In the genomic region with DNA sequence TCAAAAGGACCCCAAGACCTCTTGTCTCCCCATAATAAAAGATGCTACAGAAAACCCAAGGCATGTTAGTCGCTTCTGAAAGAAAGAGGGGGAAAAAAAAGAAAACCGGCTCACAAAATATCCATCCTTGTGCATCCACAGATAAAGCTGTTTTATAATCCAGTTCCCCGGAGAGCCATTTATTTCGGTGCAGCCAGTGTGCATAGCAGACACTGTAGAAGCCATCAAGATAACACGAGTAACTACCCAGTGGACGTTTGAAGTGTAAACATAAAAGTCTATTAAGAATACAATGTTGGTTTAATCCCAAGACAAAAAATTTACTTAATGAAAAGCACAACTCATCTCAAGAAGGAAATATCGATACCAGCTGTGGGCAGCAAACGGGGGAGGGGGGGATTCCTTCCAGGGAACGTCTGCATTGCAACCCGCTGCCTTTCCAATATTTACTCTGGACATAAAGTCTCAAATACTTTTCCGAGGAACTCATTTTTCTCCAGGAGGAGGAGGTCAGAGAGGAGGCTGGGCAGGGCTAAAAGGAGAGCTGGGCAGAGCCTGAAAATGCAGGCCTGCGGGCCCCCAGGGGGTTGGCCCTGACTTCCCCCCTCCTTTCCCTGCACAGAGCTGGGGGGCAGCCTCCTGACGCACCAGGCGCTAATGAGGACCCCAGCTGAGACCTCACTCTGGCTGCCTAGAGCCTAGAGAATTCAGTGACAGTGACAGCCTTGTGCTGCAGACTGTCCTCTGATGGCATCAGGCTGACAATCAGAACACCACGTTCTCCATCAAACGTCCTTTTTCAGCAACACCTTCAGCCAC, we compare ENCODE assay signal across 11 mouse cellular contexts. TPM values are rescaled to one million over a fixed set of nuclear protein-coding genes. Genes with fewer than 3 reads are reported as not detected.
A peak's percentile ranks its signal among the peaks of the same experiment; 100 is the strongest.
DNase-seq lines count a peak whose midpoint lies in the region; ATAC-seq lines count a peak whose summit lies in the region.
"Had no signal": no experiment of that assay in that cellular context is flagged by ENCODE, and none has a peak within 500 bp of the region (broad histone marks: within the 10 kb centered on the region; RNA-seq: fewer than 3 reads in every experiment).

No protein-coding gene starts in this region.

- peaks cover 23% of the 10 kb centered on the region for H3K27me3 ChIP-seq in kidney, embryonic 14.5 days (ENCODE audit: control insufficient read depth, insufficient read depth, low read length)
- H3K27me3 ChIP-seq in embryonic facial prominence, embryonic 11.5 days (ENCODE audit: control insufficient read depth, insufficient read depth, low read length), result peaks cover 8% of the 10 kb centered on the region
- H3K27me3 ChIP-seq in hindbrain, embryonic 15.5 days, result peaks cover 36% of the 10 kb centered on the region
- peaks cover 48% of the 10 kb centered on the region for H3K27me3 ChIP-seq in neural tube, embryonic 13.5 days

- peak overlapping the region; percentile 19; the same call in 1 of the 2 replicates for H3K4me2 ChIP-seq in kidney, embryonic 14.5 days (replicated peaks; ENCODE audit: low read depth, low read length)
- no peak overlapping the region; the same call in 1 of the 2 replicates for H3K4me2 ChIP-seq in embryonic facial prominence, embryonic 11.5 days (ENCODE audit: low read depth, low read length)
- 0 out of 2 replicates have a peak overlapping the region, but pooled peaks have one; percentile 8 for H3K4me2 ChIP-seq in hindbrain, embryonic 15.5 days
- H3K4me2 ChIP-seq in neural tube, embryonic 13.5 days, result peak overlapping the region; percentile 94
- H3K4me2 ChIP-seq: liver, embryonic 12.5 days had no signal

- no peak for DNase-seq in kidney, postnatal 10 days
- DNase-seq in embryonic facial prominence, embryonic 11.5 days (ENCODE audit: low spot score), result peak; percentile 60
- no peak for DNase-seq in left cerebral cortex, adult 8-10 months (ENCODE audit: low spot score in 2 of 2)
- DNase-seq: adrenal gland, postnatal 10 days had no signal

- 0 out of 2 replicates have a peak, but pooled peaks cover 11% of the 10 kb centered on the region for H3K4me1 ChIP-seq in kidney, embryonic 14.5 days (ENCODE audit: control insufficient read depth, insufficient read depth, low read length)
- H3K4me1 ChIP-seq in embryonic facial prominence, embryonic 11.5 days (ENCODE audit: control insufficient read depth, insufficient read depth, low read length), result peaks cover 6% of the 10 kb centered on the region
- peaks cover 18% of the 10 kb centered on the region for H3K4me1 ChIP-seq in hindbrain, embryonic 15.5 days (replicated peaks)
- peaks cover 62% of the 10 kb centered on the region for H3K4me1 ChIP-seq in neural tube, embryonic 13.5 days (replicated peaks)
- H3K4me1 ChIP-seq: liver, embryonic 12.5 days had no signal

- ATAC-seq in kidney, embryonic 14.5 days (ENCODE audit: low FRiP score, low TSS enrichment), result no peak
- peak; percentile 51; the same call in 1 of the 2 replicates for ATAC-seq in embryonic facial prominence, embryonic 11.5 days (replicated peaks; ENCODE audit: insufficient number of reproducible peaks, low FRiP score, low TSS enrichment, low read depth)
- ATAC-seq in hindbrain, embryonic 15.5 days (ENCODE audit: low FRiP score, low read depth), result no peak
- ATAC-seq in neural tube, embryonic 13.5 days (ENCODE audit: low read depth), result peak; percentile 55; the same call in 1 of the 2 replicates
- no peak for ATAC-seq in erythroblast, adult 5-6 weeks (replicated peaks; ENCODE audit: low FRiP score, poor library complexity, severe bottlenecking)
- no peak for ATAC-seq in inflammation-experienced regulatory T-cells, adult 6 months
- ATAC-seq: liver, embryonic 12.5 days had no signal

- H3K9me3 ChIP-seq in kidney, embryonic 14.5 days (ENCODE audit: control insufficient read depth, low read length), result no peaks in the 10 kb centered on the region
- no peaks in the 10 kb centered on the region for H3K9me3 ChIP-seq in embryonic facial prominence, embryonic 11.5 days (replicated peaks; ENCODE audit: control insufficient read depth, low read length)
- no peaks in the 10 kb centered on the region for H3K9me3 ChIP-seq in hindbrain, embryonic 15.5 days
- H3K9me3 ChIP-seq in neural tube, embryonic 13.5 days, result no peaks in the 10 kb centered on the region
- H3K9me3 ChIP-seq: liver, embryonic 12.5 days had no signal

- H3K36me3 ChIP-seq in kidney, embryonic 14.5 days (ENCODE audit: control insufficient read depth, insufficient read depth, low read length), result no peaks in the 10 kb centered on the region
- no peaks in the 10 kb centered on the region for H3K36me3 ChIP-seq in embryonic facial prominence, embryonic 11.5 days (replicated peaks; ENCODE audit: control insufficient read depth, insufficient read depth, low read depth, low read length)
- no peaks in the 10 kb centered on the region for H3K36me3 ChIP-seq in hindbrain, embryonic 15.5 days
- no peaks in the 10 kb centered on the region for H3K36me3 ChIP-seq in neural tube, embryonic 13.5 days
- H3K36me3 ChIP-seq: liver, embryonic 12.5 days had no signal

- H3K9ac ChIP-seq in kidney, embryonic 14.5 days (ENCODE audit: low read depth, low read length), result no peak overlapping the region
- H3K9ac ChIP-seq in embryonic facial prominence, embryonic 11.5 days (replicated peaks; ENCODE audit: low read length), result peak overlapping the region; percentile 25; the same call in 1 of the 2 replicates
- H3K9ac ChIP-seq in hindbrain, embryonic 15.5 days, result no peak overlapping the region
- H3K9ac ChIP-seq in neural tube, embryonic 13.5 days, result peak overlapping the region; percentile 54
- H3K9ac ChIP-seq: liver, embryonic 12.5 days had no signal

- no peak overlapping the region for H3K27ac ChIP-seq in kidney, embryonic 14.5 days (ENCODE audit: low read depth, low read length)
- 0 out of 2 replicates have a peak overlapping the region, but pooled peaks have one; percentile 28 for H3K27ac ChIP-seq in embryonic facial prominence, embryonic 11.5 days (replicated peaks; ENCODE audit: low read depth, low read length)
- H3K27ac ChIP-seq in hindbrain, embryonic 15.5 days (replicated peaks), result no peak overlapping the region
- H3K27ac ChIP-seq in neural tube, embryonic 13.5 days (replicated peaks), result peak overlapping the region; percentile 73
- H3K27ac ChIP-seq: liver, embryonic 12.5 days had no signal

- 17% methylated on average over 16 of the region's 16 CpGs for WGBS in kidney, embryonic 14.5 days
- WGBS in embryonic facial prominence, embryonic 11.5 days, result 9% methylated on average over 16 of the region's 16 CpGs
- 11% methylated on average over 16 of the region's 16 CpGs for WGBS in hindbrain, embryonic 15.5 days
- 9% methylated on average over 16 of the region's 16 CpGs for WGBS in neural tube, embryonic 13.5 days

- H3K4me3 ChIP-seq in kidney, embryonic 14.5 days (ENCODE audit: low read length), result no peak overlapping the region
- no peak overlapping the region for H3K4me3 ChIP-seq in embryonic facial prominence, embryonic 11.5 days (ENCODE audit: low read depth, low read length)
- H3K4me3 ChIP-seq in hindbrain, embryonic 15.5 days, result no peak overlapping the region
- peak overlapping the region; percentile 17; the same call in 1 of the 2 replicates for H3K4me3 ChIP-seq in neural tube, embryonic 13.5 days
- H3K4me3 ChIP-seq: liver, embryonic 12.5 days; myocyte had no signal

RNA-seq across cellular contexts. Expression of gene Ntn1, which starts 21.5 kb away (rescaled TPM):
- polyA plus RNA-seq in kidney, embryonic 14.5 days (2014; fragmentation: Nextera tagmentation; extraction: Ambion mirVana), result 8.5 and 10.2 TPM in 2 replicates
- 3.2 and 4.2 TPM in 2 replicates for polyA plus RNA-seq in embryonic facial prominence, embryonic 11.5 days (2014; fragmentation: Nextera tagmentation; extraction: Ambion mirVana)
- polyA plus RNA-seq in hindbrain, embryonic 15.5 days (2015; fragmentation: Nextera tagmentation; extraction: Ambion mirVana), result 22.0 and 24.8 TPM in 2 replicates
- polyA plus RNA-seq in neural tube, embryonic 13.5 days (2015; fragmentation: Nextera tagmentation; extraction: Ambion mirVana), result 31.3 and 35.3 TPM in 2 replicates
- total RNA-seq in erythroblast, adult 5-6 weeks (2015; ENCODE audit: low replicate concordance), result not detected in 2 replicates
- total RNA-seq in erythroblast, adult 5-6 weeks (2017; ENCODE audit: low replicate concordance), result not detected in 2 replicates
- total RNA-seq in left cerebral cortex, adult 8-10 months (2022), result 10 to 100 TPM in 1 of 4 experiments, 1 to 10 TPM in 3; 7.9 to 10.1 (median 8.8) TPM
- polyA plus RNA-seq in inflammation-experienced regulatory T-cells, adult 6 months (2017; shearing (Covaris generic)), result under 1 TPM; 0.13 to 0.31 (median 0.18) TPM

RNA-seq across cellular contexts. Expression of gene Pik3r5, which starts 52.8 kb away (rescaled TPM):
- polyA plus RNA-seq in kidney, embryonic 14.5 days (2014; fragmentation: Nextera tagmentation; extraction: Ambion mirVana), result 0.41 and 1.5 TPM in 2 replicates
- 0.50 and 0.66 TPM in 2 replicates for polyA plus RNA-seq in embryonic facial prominence, embryonic 11.5 days (2014; fragmentation: Nextera tagmentation; extraction: Ambion mirVana)
- polyA plus RNA-seq in hindbrain, embryonic 15.5 days (2015; fragmentation: Nextera tagmentation; extraction: Ambion mirVana), result 0.30 and 0.47 TPM in 2 replicates
- 1.3 and 1.6 TPM in 2 replicates for polyA plus RNA-seq in neural tube, embryonic 13.5 days (2015; fragmentation: Nextera tagmentation; extraction: Ambion mirVana)
- total RNA-seq in erythroblast, adult 5-6 weeks (2015; ENCODE audit: low replicate concordance), result 8.3 and 12.5 TPM in 2 replicates
- 2.5 and 7.2 TPM in 2 replicates for total RNA-seq in erythroblast, adult 5-6 weeks (2017; ENCODE audit: low replicate concordance)
- 1 to 10 TPM; 3.2 to 4.4 (median 3.7) TPM for total RNA-seq in left cerebral cortex, adult 8-10 months (2022)
- polyA plus RNA-seq in inflammation-experienced regulatory T-cells, adult 6 months (2017; shearing (Covaris generic)), result 10 to 100 TPM; 18.4 to 24.9 (median 20.6) TPM

Comparison
In these comparisons a context has a peak if more than half of its experiments do, and no peak if none do; other contexts are left out.
1. ATAC-seq: peak in embryonic facial prominence, embryonic 11.5 days (single experiment) and neural tube, embryonic 13.5 days (single experiment); none in kidney, embryonic 14.5 days (single experiment), hindbrain, embryonic 15.5 days (single experiment), erythroblast, adult 5-6 weeks (single experiment) and inflammation-experienced regulatory T-cells, adult 6 months (single experiment).
2. H3K27ac ChIP-seq: peak in embryonic facial prominence, embryonic 11.5 days (single experiment) and neural tube, embryonic 13.5 days (single experiment); none in kidney, embryonic 14.5 days (single experiment) and hindbrain, embryonic 15.5 days (single experiment).
3. H3K9ac ChIP-seq: peak in embryonic facial prominence, embryonic 11.5 days (single experiment) and neural tube, embryonic 13.5 days (single experiment); none in kidney, embryonic 14.5 days (single experiment) and hindbrain, embryonic 15.5 days (single experiment).